In the genomic region with DNA sequence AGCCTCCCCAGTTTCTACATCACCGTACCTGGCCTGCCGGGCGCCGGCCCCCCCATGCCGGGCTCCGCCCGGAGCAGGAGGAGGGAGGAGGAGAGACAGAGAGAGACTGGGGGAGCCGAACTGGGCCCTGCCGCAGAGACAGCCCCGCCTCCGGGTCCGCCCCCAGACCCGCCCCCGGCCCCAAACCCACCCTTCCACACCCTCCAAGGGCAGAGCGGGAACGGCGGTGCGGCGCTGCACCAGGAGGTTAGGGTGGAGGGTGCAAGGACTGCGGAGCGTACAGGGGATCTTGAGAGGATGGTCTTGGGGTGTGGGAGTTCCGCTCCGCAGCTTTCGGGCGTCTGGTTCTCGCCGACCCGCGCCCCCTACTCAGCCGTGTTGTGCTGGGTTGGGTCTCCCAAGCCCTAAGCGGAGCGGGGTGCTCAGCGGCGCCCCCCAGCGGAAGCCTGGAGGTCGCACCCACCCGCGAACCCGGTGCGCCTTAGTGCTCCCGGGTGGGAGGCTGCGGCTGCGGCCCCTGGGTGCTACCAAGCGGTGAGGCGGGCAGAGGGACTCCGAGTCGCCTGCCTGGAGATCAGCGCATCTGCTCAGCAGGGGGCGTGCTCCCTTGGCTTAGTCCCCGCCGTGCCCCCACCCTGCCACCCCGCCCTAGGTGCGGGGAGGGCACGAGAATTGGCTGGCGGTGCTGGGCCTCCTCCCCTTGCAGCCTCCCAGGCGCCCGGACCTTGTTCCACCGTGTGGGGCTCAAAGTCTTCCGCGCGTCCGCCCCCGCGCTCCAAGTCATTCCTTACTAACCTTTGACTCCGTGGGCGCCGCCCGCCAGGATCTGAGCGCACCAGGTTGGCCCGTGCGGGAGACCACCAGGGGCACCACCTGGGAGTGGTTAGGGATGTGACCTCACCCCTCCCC, we compare ENCODE assay signal across 8 mouse cellular contexts. TPM values are rescaled to one million over a fixed set of nuclear protein-coding genes. Genes with fewer than 3 reads are reported as not detected.
DNase-seq lines count a peak whose midpoint lies in the region; ATAC-seq and TF ChIP-seq lines count a peak whose summit lies in the region.

Gene Nyap1 (minus strand): TSS at position 585 of the 909 bp plus-strand sequence.

- H3K9ac ChIP-seq in heart, embryonic 14.5 days (ENCODE audit: low read length): peak within 1 kb of the TSS; percentile 78
- H3K9ac ChIP-seq in liver, embryonic 16.5 days (ENCODE audit: low read depth, low read length): peak within 1 kb of the TSS; percentile 74
- peak within 1 kb of the TSS; percentile 78 for H3K9ac ChIP-seq in neural tube, embryonic 12.5 days

- peak within 1 kb of the TSS; percentile 66 to 81 for H3K4me3 ChIP-seq in heart, embryonic 14.5 days (ENCODE audit: control insufficient read depth in 1 of 2, insufficient read depth in 1 of 2, low read depth in 1 of 2, low read length in 2 of 2)
- H3K4me3 ChIP-seq in liver, embryonic 16.5 days (ENCODE audit: low read depth, low read length): peak within 1 kb of the TSS; percentile 73
- peak within 1 kb of the TSS; percentile 79 for H3K4me3 ChIP-seq in neural tube, embryonic 12.5 days
- peak within 1 kb of the TSS; percentile 83 for H3K4me3 ChIP-seq in testis, adult 2 months (ENCODE audit: control insufficient read depth, low read depth, low read length)

- WGBS in heart, embryonic 14.5 days: under 1% methylated on average over 68 of the region's 71 CpGs
- WGBS in liver, embryonic 16.5 days (ENCODE audit: insufficient replicate concordance): under 1% methylated on average over 71 of the region's 71 CpGs
- under 1% methylated on average over 71 of the region's 71 CpGs for WGBS in neural tube, embryonic 12.5 days

- H3K27ac ChIP-seq in heart, embryonic 14.5 days (replicated peaks in 1 of 2; ENCODE audit: control insufficient read depth in 1 of 2, insufficient read depth in 1 of 2, low read depth in 2 of 2, low read length in 2 of 2): peak within 1 kb of the TSS; percentile 51 to 72; a peak in 3 of 4 replicates
- H3K27ac ChIP-seq in liver, embryonic 16.5 days (ENCODE audit: low read length): peak within 1 kb of the TSS; percentile 73
- peak within 1 kb of the TSS; percentile 57 for H3K27ac ChIP-seq in neural tube, embryonic 12.5 days
- no peak within 1 kb of the TSS for H3K27ac ChIP-seq in testis, adult 2 months (ENCODE audit: control insufficient read depth, insufficient read depth, low read depth, low read length)

- DNase-seq in brain, embryonic 14.5 days (ENCODE audit: low read depth): peak; percentile 93
- peak; percentile 90 for DNase-seq in kidney, postnatal 14 days

- H3K9me3 ChIP-seq in heart, embryonic 14.5 days (ENCODE audit: control insufficient read depth, low read length): no peaks in the 10 kb centered on the region
- H3K9me3 ChIP-seq in liver, embryonic 16.5 days (replicated peaks; ENCODE audit: control insufficient read depth, low read length): no peaks in the 10 kb centered on the region
- no peaks in the 10 kb centered on the region for H3K9me3 ChIP-seq in neural tube, embryonic 12.5 days

- no peaks in the 10 kb centered on the region for H3K27me3 ChIP-seq in heart, embryonic 14.5 days (ENCODE audit: control insufficient read depth, insufficient read depth, low read length)
- no peaks in the 10 kb centered on the region for H3K27me3 ChIP-seq in liver, embryonic 16.5 days (ENCODE audit: control insufficient read depth, insufficient read depth, low read depth, low read length)
- H3K27me3 ChIP-seq in neural tube, embryonic 12.5 days (replicated peaks): no peaks in the 10 kb centered on the region
- no peaks in the 10 kb centered on the region for H3K27me3 ChIP-seq in testis, adult 2 months (ENCODE audit: control insufficient read depth, insufficient read depth, low read length)

- H3K36me3 ChIP-seq in heart, embryonic 14.5 days (ENCODE audit: control insufficient read depth, insufficient read depth, low read length): no peaks in the 10 kb centered on the region
- H3K36me3 ChIP-seq in liver, embryonic 16.5 days (ENCODE audit: control insufficient read depth, insufficient read depth): no peaks in the 10 kb centered on the region
- peaks cover 13% of the 10 kb centered on the region for H3K36me3 ChIP-seq in neural tube, embryonic 12.5 days
- no peaks in the 10 kb centered on the region for H3K36me3 ChIP-seq in testis, adult 2 months (ENCODE audit: control insufficient read depth, insufficient read depth, low read length)

- peak; percentile 41 for ATAC-seq in CD4-positive, CD25-positive, alpha-beta regulatory T cell, adult 4 months
- ATAC-seq in erythroblast, adult 5-6 weeks (replicated peaks; ENCODE audit: low FRiP score, poor library complexity, severe bottlenecking): peak; percentile 64
- peak; percentile 66 for ATAC-seq in heart, embryonic 14.5 days (ENCODE audit: insufficient number of reproducible peaks, insufficient read depth, low FRiP score, low read depth)
- peak; percentile 73 for ATAC-seq in liver, embryonic 16.5 days (ENCODE audit: low read depth)
- peak; percentile 83 for ATAC-seq in neural tube, embryonic 12.5 days (ENCODE audit: low FRiP score, low read depth)

- peak; percentile 83 for TF ChIP-seq CTCF in brain, embryonic 14.5 days (IDR thresholded peaks at IDR 0.05; ENCODE audit: borderline replicate concordance, extremely low read depth, insufficient read depth, insufficient read length)
- TF ChIP-seq CTCF in testis, adult 2 months (IDR thresholded peaks at IDR 0.05; ENCODE audit: control insufficient read depth, insufficient read depth, insufficient replicate concordance, low read depth, low read length): peak; percentile 71

- H3K4me1 ChIP-seq in heart, embryonic 14.5 days (ENCODE audit: control insufficient read depth in 2 of 2, insufficient read depth in 2 of 2, low read length in 2 of 2): peaks cover 7 to 11% of the 10 kb centered on the region in 2 experiments; a peak in 3 of 4 replicates
- H3K4me1 ChIP-seq in liver, embryonic 16.5 days (ENCODE audit: control insufficient read depth, low read depth, low read length): peaks cover 37% of the 10 kb centered on the region
- H3K4me1 ChIP-seq in neural tube, embryonic 12.5 days: peaks cover 40% of the 10 kb centered on the region
- peaks cover 2% of the 10 kb centered on the region; the same call in 1 of the 2 replicates for H3K4me1 ChIP-seq in testis, adult 2 months (ENCODE audit: control insufficient read depth, insufficient read depth, low read length)

- H3K4me2 ChIP-seq in heart, embryonic 14.5 days (ENCODE audit: low read length): peak within 1 kb of the TSS; percentile 93
- H3K4me2 ChIP-seq in liver, embryonic 16.5 days (ENCODE audit: low read depth, low read length): peak within 1 kb of the TSS; percentile 99
- peak within 1 kb of the TSS; percentile 92 for H3K4me2 ChIP-seq in neural tube, embryonic 12.5 days (replicated peaks)

- TF ChIP-seq POLR2A in brain, embryonic 14.5 days (IDR thresholded peaks at IDR 0.05; ENCODE audit: borderline replicate concordance, extremely low read depth, insufficient read depth, insufficient read length, poor library complexity, severe bottlenecking): peak; percentile 37; the same call in 1 of the 2 replicates
- 0 out of 2 replicates have a peak, but pooled peaks have one; percentile 37 for TF ChIP-seq POLR2A in testis, adult 2 months (IDR thresholded peaks at IDR 0.05; ENCODE audit: control insufficient read depth, low read depth, low read length)

RNA-seq across cellular contexts. Expression of gene Nyap1, which starts in this region (rescaled TPM):
- under 1 TPM in 1 of 2 experiments, not detected in 1; 0.11 TPM for polyA plus RNA-seq in CD4-positive, CD25-positive, alpha-beta regulatory T cell, adult 4 months (2017; shearing (Covaris generic))
- polyA plus RNA-seq in brain, embryonic 14.5 days (2012; rRNA removed): 208 and 219 TPM in 2 replicates
- 0.38 TPM in 1 of 2 replicates, not detected in the other for total RNA-seq in erythroblast, adult 5-6 weeks (2015; ENCODE audit: low replicate concordance)
- 0.84 and 1.4 TPM in 2 replicates for total RNA-seq in erythroblast, adult 5-6 weeks (2017; ENCODE audit: low replicate concordance)
- 0.57 and 1.00 TPM in 2 replicates for polyA plus RNA-seq in heart, embryonic 14.5 days (2014; fragmentation: Nextera tagmentation; extraction: Ambion mirVana)
- 0.21 and 0.33 TPM in 2 replicates for polyA plus RNA-seq in liver, embryonic 16.5 days (2015; fragmentation: Nextera tagmentation; extraction: Ambion mirVana)
- polyA plus RNA-seq in neural tube, embryonic 12.5 days (2016; fragmentation: Nextera tagmentation; extraction: Ambion mirVana): 16.4 and 21.8 TPM in 2 replicates
- 0.97 and 0.98 TPM in 2 replicates for polyA plus RNA-seq in testis, adult 2 months (2012; rRNA removed)

Comparison
In these comparisons a context has a peak if more than half of its experiments do, and no peak if none do; other contexts are left out.
1. Peak in ATAC-seq in CD4-positive, CD25-positive, alpha-beta regulatory T cell, adult 4 months; RNA of the gene not detected or under 1 TPM.
2. Peak in ATAC-seq, H3K4me3 ChIP-seq, H3K27ac ChIP-seq, H3K9ac ChIP-seq and H3K4me2 ChIP-seq in heart, embryonic 14.5 days; RNA of the gene not detected or under 1 TPM.
3. Peak in ATAC-seq, H3K4me3 ChIP-seq, H3K27ac ChIP-seq, H3K9ac ChIP-seq and H3K4me2 ChIP-seq in liver, embryonic 16.5 days; RNA of the gene not detected or under 1 TPM.